Mouse (Mus musculus) hindbrain, embryonic 11.5 days (tissue): ENCODE data around the gene Hoxd12. TPM values are rescaled to one million over a fixed set of nuclear protein-coding genes. Genes with fewer than 3 reads are reported as not detected.

Experiments
- ATAC-seq: fragments of 200-750 bp; cut with Nextera tagmentation; 2 replicates; pipeline ENCODE4 v1.8.0; 2017; ENCODE audit warnings: mild to moderate bottlenecking, moderate TSS enrichment, moderate library complexity; ENCODE audit not compliant: low FRiP score
- DNase-seq: peaks from one replicate; pipeline ENCODE4 v3.0.0-alpha.2; 2015; ENCODE audit warnings: low spot score
- H3K27ac ChIP-seq: fragments of 300-500 bp; sonication (generic); 2 replicates; pipeline ENCODE4 v1.5.1; 2014; ENCODE audit warnings: mild to moderate bottlenecking, low read depth, low read length
- H3K27me3 ChIP-seq: fragments of 300-500 bp; sonication (generic); 2 replicates; pipeline ENCODE4 v1.6.1; 2014; ENCODE audit warnings: mild to moderate bottlenecking, low read length, moderate library complexity, mixed read lengths; ENCODE audit not compliant: control insufficient read depth, insufficient read depth
- H3K36me3 ChIP-seq: fragments of 300-500 bp; sonication (generic); 2 replicates; pipeline ENCODE4 v1.6.1; 2014; ENCODE audit warnings: mild to moderate bottlenecking, low read length, moderate library complexity, mixed read lengths; ENCODE audit not compliant: control insufficient read depth, insufficient read depth
- H3K4me1 ChIP-seq: fragments of 300-500 bp; sonication (generic); replicated peaks from 2 replicates; pipeline ENCODE4 v1.6.1; 2014; ENCODE audit warnings: low read length, mixed read lengths; ENCODE audit not compliant: control insufficient read depth, insufficient read depth
- H3K4me2 ChIP-seq: fragments of 300-500 bp; sonication (generic); replicated peaks from 2 replicates; pipeline ENCODE4 v1.6.1; 2014; ENCODE audit warnings: mild to moderate bottlenecking, low read depth, low read length
- H3K4me3 ChIP-seq: fragments of 300-500 bp; sonication (generic); 2 replicates; pipeline ENCODE4 v1.5.1; 2014; ENCODE audit warnings: low read depth, low read length
- H3K9ac ChIP-seq: fragments of 300-500 bp; sonication (generic); 2 replicates; pipeline ENCODE4 v1.6.1; 2014; ENCODE audit warnings: low read depth, low read length
- H3K9me3 ChIP-seq: fragments of 300-500 bp; sonication (generic); 2 replicates; pipeline ENCODE4 v1.6.1; 2016; ENCODE audit warnings: low read length; ENCODE audit not compliant: control insufficient read depth
- WGBS: fragments of 180-500 bp; shearing (Covaris S2); extraction: QIAGEN DNeasy Blood & Tissue Kit; methylation state at CpG from one replicate; pipeline ENCODE4 v1.1.7; 2014; 5-methylcytosine and 5-hydroxymethylcytosine counted together
- polyA plus RNA-seq: library from polyadenylated mRNA; unstranded; fragments of >200 nt; fragmentation: Nextera tagmentation; extraction: Ambion mirVana; gene quantifications from 2 replicates; pipeline ENCODE4 v1.2.1, GENCODE M21; 2014

The Hoxd12 gene
- polyA plus RNA-seq, 1 experiment from 2014 or later = not detected

- WGBS = 11% methylated on average over 6 of the region's 6 CpGs
- Histone ChIP-seq H3K9me3 (no peaks in the 10 kb centered on the region), H3K4me3 (no peak overlapping the region), H3K36me3 (no peaks in the 10 kb centered on the region), H3K27me3 (peaks cover 89% of the 10 kb centered on the region), H3K9ac (no peak overlapping the region), H3K27ac (no peak overlapping the region), H3K4me2 (no peak overlapping the region), H3K4me1 (peaks cover 8% of the 10 kb centered on the region)
- ATAC-seq (no peak), DNase-seq (no peak)
Measured at GRCm38 (mm10) chr2:74702820-74703219, 28.0 kb downstream of the Hoxd12 start.

- Histone ChIP-seq H3K27me3 (peaks cover 89% of the 10 kb centered on the region), H3K4me2 (no peak overlapping the region), H3K4me3 (no peak overlapping the region), H3K9me3 (no peaks in the 10 kb centered on the region), H3K9ac (no peak overlapping the region), H3K27ac (no peak overlapping the region), H3K4me1 (peaks cover 5% of the 10 kb centered on the region), H3K36me3 (no peaks in the 10 kb centered on the region)
- DNase-seq (no peak), ATAC-seq (no peak)
- 2% methylated on average over 10 of the region's 10 CpGs for WGBS
Measured at GRCm38 (mm10) chr2:74703317-74703716, 28.5 kb downstream of the Hoxd12 start.

GRCm38 (mm10) chr2:74703720-74704392, 29.0 kb downstream of the Hoxd12 start:
- Histone ChIP-seq H3K27ac (no peak overlapping the region), H3K9me3 (no peaks in the 10 kb centered on the region), H3K9ac (no peak overlapping the region), H3K36me3 (no peaks in the 10 kb centered on the region), H3K27me3 (peaks cover 89% of the 10 kb centered on the region), H3K4me1 (peaks cover 3% of the 10 kb centered on the region), H3K4me3 (no peak overlapping the region), H3K4me2 (no peak overlapping the region)
- ATAC-seq (no peak), DNase-seq (no peak)
- 1% methylated on average over 26 of the region's 26 CpGs for WGBS

GRCm38 (mm10) chr2:74704393-74704998, 29.7 kb downstream of the Hoxd12 start, which contains the start of gene Hoxd8:
Gene Hoxd8, plus strand, starts transcription at chr2:74704615.
- Histone ChIP-seq H3K27me3 (peaks cover 89% of the 10 kb centered on the region), H3K36me3 (no peaks in the 10 kb centered on the region), H3K27ac (no peak within 1 kb of the TSS), H3K9me3 (no peaks in the 10 kb centered on the region), H3K9ac (peak within 1 kb of the TSS; percentile 38; the same call in 1 of the 2 replicates), H3K4me2 (peak within 1 kb of the TSS; percentile 62), H3K4me1 (peaks cover 3% of the 10 kb centered on the region), H3K4me3 (peak within 1 kb of the TSS; percentile 30)
- ATAC-seq (peak; percentile 18; the same call in 1 of the 2 replicates), DNase-seq (no peak)
- WGBS = under 1% methylated on average over 38 of the region's 52 CpGs

GRCm38 (mm10) chr2:74704999-74705466, 30.2 kb downstream of the Hoxd12 start:
- Histone ChIP-seq H3K4me1 (peaks cover 3% of the 10 kb centered on the region), H3K9ac (peak overlapping the region; percentile 38; the same call in 1 of the 2 replicates), H3K36me3 (no peaks in the 10 kb centered on the region), H3K4me3 (peak overlapping the region; percentile 30), H3K27ac (no peak overlapping the region), H3K4me2 (peak overlapping the region; percentile 62), H3K27me3 (peaks cover 89% of the 10 kb centered on the region), H3K9me3 (no peaks in the 10 kb centered on the region)
- under 1% methylated on average over 26 of the region's 66 CpGs for WGBS
- DNase-seq (no peak), ATAC-seq (peak; percentile 59)

GRCm38 (mm10) chr2:74705467-74706089, 30.8 kb downstream of the Hoxd12 start:
- H3K9me3 ChIP-seq = no peaks in the 10 kb centered on the region
- H3K4me3 ChIP-seq = peak overlapping the region; percentile 30
- H3K27me3 ChIP-seq = peaks cover 89% of the 10 kb centered on the region
- DNase-seq (no peak), ATAC-seq (peak; percentile 66)
- no peaks in the 10 kb centered on the region for H3K36me3 ChIP-seq
- H3K9ac ChIP-seq = peak overlapping the region; percentile 38; the same call in 1 of the 2 replicates
- peaks cover 3% of the 10 kb centered on the region for H3K4me1 ChIP-seq
- H3K4me2 ChIP-seq = peak overlapping the region; percentile 62
- under 1% methylated on average over 28 of the region's 85 CpGs for WGBS
- H3K27ac ChIP-seq = no peak overlapping the region

- H3K4me1 ChIP-seq = peaks cover 3% of the 10 kb centered on the region
- no peaks in the 10 kb centered on the region for H3K9me3 ChIP-seq
- no peaks in the 10 kb centered on the region for H3K36me3 ChIP-seq
- ATAC-seq = no peak
- no peak overlapping the region for H3K27ac ChIP-seq
- no peak overlapping the region for H3K4me3 ChIP-seq
- no peak overlapping the region for H3K9ac ChIP-seq
- H3K27me3 ChIP-seq = peaks cover 86% of the 10 kb centered on the region
- 3% methylated on average over 13 of the region's 13 CpGs for WGBS
- H3K4me2 ChIP-seq = no peak overlapping the region
- DNase-seq = no peak
Measured at GRCm38 (mm10) chr2:74706393-74706960, 31.7 kb downstream of the Hoxd12 start.

- H3K4me3 ChIP-seq = no peak overlapping the region
- H3K9me3 ChIP-seq = no peaks in the 10 kb centered on the region
- H3K9ac ChIP-seq = no peak overlapping the region
- no peak overlapping the region for H3K4me2 ChIP-seq
- no peak overlapping the region for H3K27ac ChIP-seq
- no peak for DNase-seq
- no peak for ATAC-seq
- H3K36me3 ChIP-seq = no peaks in the 10 kb centered on the region
- H3K27me3 ChIP-seq = peaks cover 90% of the 10 kb centered on the region
- 6% methylated on average over 7 of the region's 7 CpGs for WGBS
- H3K4me1 ChIP-seq = peaks cover 3% of the 10 kb centered on the region
Measured at GRCm38 (mm10) chr2:74707599-74707998, 32.8 kb downstream of the Hoxd12 start.
